Mouse (Mus musculus) spleen, embryonic (tissue): Measurements from ENCODE around the gene Zfp750.

Source experiments
- CTCF ChIA-PET: fragments of 350-600 bp; sonication (Branson Sonifier 250); formaldehyde crosslinking; loops from one replicate; lab custom pipeline; 2022; lab: Charles Lee

The Zfp750 gene

DNA sequence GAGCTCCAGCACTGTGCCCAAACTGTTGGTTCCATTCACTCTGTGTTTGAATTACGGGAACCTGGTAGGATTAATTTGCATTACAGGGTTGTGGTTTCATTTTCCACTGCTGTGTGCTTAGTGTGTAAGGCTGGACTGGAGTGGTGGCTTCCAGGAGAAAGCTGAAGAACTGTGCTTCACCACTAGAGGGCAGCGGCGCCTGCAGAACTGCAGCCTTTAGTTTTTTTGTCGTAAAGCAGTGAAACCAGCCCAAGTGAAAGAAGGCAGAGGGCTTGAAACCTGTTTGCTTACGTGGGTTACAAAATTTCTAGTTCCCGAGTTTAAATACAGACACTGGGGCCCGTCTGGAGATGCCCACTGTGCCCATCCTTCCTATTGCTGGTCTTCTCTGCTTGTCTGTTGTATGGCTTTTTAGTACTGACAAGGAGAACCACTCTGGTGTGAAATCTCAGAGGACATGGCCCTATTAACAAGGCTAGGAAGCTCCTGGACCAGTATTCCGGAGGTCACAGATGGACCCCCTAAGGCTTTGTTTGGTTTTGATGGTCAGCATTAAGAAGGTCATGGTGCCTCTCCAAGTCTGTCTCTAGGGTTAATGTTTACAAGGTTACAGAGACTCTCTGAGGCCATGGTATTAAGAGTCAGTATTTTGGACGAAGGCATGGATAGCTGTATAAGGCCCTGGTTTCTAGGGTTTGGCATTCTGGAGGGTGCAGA lies 43.3 kb downstream of the Zfp750 start:
- CTCF ChIA-PET = interaction anchor here (0.7 kb wide), 1 partner anchor 239 kb away, joined by 3 read pairs; no protein-coding TSS in a partner anchor

DNA sequence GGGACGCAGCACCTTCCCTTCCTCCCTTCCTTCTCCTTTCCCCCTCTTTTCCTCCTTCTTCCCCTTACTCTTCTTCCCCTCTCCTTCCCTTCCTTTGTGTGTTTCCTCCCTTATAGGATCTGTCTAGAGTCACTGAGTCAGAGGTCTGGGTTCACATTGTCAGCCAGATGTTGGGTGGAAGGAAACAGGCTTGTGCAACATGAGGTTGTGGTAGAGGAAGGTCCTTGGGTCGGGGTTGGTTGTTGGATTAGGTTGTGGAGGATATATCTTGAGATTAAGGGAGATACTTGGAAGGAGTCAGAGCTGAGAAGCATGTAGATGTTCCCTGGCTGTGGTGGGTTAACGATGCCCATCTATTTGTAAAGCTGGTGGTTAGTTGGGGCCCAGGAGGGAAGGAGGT lies 44.3 kb downstream of the Zfp750 start:
- CTCF ChIA-PET = no interaction called here

DNA sequence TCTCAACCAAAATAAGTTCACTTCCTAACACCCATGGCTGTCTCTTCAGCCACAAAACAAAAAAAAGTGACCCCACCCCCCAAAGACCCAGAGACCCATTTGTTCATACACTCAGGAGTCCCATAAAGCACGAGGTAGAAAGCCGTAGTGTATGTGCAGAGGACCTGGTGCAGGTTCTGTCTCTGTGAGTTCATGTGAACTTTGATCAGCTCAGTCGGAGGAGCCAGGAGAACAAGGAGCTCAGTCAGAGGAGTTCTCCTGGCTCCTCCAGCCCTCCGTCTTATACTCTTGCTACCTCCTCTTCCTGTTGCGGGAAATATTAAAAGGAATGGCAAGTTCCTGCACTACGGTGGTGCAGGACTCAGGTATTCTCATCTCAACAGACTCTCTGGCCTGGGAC lies 51.7 kb downstream of the Zfp750 start:
- CTCF ChIA-PET = no interaction called here
